Mouse (Mus musculus) hematopoietic stem cell, adult 5-6 weeks (primary cell): ENCODE measurements at regions not wholly inside any gene's neighbourhood (a gene's known extent, or its start where the extent isn't known, plus 50 kb on each side); places are given as distances from the start of the nearest gene placed in this dataset.

Experiments
- ATAC-seq, 2 experiments: fragments of 125-278 bp in 1 of 2; replicated peaks in 1 of 2; 2 replicates each; pipeline ENCODE4 v1.8.0; 2016 to 2017; ENCODE audit warnings: inconsistent platforms in 2 of 2, mild to moderate bottlenecking in 2 of 2, moderate number of reproducible peaks in 2 of 2, low read depth in 1 of 2, moderate TSS enrichment in 1 of 2; ENCODE audit not compliant: low FRiP score in 2 of 2, poor library complexity in 2 of 2, severe bottlenecking in 2 of 2, insufficient read depth in 1 of 2, low TSS enrichment in 1 of 2

DNA sequence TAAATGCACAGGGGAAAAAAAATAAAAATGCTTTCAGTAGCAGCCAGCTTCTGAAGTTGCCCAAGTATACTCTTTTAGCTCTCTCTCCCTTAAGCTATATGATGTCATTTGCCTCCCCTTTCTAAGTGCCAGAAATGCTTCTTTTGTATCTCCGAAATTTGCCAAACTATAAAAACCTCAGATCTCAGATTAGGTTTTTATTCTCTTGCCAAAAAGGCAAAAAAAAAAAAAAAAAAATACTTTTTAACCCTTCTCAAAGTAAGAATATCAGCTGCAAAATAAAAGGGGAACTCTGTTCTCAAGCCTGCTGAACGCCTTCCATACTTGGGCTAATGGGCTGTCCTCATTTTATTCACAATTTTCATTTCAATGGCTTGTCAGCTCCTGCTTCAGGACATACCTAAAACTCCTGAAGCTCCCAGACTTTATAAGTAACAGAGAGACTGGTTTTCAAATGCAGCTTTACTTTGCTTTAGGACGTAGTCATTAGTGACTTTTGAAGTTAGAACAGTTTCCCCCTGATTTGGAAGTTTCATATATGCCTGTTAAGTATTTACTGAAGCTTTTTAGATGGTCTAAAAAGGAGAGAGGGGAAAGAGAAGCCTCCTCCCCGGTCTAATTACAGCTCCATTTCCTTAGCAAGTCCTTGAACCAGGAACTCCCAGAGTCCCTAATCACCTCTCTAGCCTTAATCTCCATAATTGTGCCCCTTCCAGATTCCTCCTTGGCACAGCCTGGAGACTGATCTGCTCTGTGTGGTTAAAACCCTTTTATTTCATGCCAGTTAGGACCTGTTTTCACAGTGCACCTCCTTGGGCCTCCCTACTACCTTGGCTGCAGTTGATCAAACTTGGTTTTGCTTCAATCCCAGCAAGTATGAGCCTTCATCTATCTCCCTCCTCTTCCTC lies 633.5 kb upstream of the Arid1b start:
- ATAC-seq: no peak

DNA sequence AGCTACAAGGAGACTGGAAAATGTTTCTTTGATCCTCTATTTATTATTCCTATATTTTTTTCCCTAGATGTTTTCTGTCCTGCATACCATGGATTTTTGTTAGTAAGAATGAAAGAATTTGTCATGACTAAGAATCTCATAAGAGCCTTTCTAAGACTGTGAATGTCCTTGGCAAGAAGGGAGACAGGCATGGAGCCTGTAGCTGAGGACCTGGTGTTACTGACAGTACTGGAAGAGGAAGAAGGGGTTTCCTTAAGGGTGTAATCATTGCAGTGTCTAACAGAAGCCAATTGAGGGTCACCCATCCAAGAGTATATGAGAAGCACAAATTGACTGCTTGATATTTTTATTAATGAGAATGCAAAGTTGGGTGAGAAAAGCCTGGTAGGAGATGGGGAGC lies 628.3 kb upstream of the Arid1b start:
- no peak for ATAC-seq

DNA sequence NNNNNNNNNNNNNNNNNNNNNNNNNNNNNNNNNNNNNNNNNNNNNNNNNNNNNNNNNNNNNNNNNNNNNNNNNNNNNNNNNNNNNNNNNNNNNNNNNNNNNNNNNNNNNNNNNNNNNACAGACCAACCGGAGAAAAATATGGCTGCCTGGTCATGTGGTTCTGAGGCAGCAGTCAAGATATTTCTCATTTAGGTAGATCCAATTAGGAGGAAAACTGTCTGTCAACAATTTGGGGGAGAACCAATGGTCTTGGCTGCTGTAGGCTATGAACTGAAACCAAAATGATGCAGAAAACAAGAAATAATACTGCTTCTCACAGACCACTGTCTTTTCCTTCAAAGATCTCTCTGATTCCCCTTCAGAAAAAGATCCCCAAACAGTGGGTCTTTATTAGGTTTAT lies 613.7 kb upstream of the Arid1b start:
- no peak for ATAC-seq

DNA sequence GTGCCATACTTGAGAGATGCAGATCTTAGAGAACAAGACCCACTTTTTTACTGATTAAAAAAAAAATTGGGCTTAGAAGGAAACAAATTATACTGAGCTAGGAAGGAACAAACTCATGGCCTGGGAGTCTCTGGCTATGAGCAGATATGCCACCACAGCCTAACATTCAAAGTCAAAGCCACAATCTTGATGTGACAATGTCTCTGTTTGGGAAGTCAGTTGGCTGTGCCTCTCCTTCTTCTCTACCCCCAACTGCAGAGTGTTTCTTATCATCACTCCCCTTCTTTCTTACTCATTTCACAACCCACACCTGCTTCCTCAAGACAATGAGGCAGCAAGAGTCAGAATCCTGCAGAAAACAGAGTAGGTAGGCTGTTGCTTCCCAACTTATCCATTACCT lies 613.3 kb upstream of the Arid1b start:
- peak; percentile 76 to 84 for ATAC-seq

DNA sequence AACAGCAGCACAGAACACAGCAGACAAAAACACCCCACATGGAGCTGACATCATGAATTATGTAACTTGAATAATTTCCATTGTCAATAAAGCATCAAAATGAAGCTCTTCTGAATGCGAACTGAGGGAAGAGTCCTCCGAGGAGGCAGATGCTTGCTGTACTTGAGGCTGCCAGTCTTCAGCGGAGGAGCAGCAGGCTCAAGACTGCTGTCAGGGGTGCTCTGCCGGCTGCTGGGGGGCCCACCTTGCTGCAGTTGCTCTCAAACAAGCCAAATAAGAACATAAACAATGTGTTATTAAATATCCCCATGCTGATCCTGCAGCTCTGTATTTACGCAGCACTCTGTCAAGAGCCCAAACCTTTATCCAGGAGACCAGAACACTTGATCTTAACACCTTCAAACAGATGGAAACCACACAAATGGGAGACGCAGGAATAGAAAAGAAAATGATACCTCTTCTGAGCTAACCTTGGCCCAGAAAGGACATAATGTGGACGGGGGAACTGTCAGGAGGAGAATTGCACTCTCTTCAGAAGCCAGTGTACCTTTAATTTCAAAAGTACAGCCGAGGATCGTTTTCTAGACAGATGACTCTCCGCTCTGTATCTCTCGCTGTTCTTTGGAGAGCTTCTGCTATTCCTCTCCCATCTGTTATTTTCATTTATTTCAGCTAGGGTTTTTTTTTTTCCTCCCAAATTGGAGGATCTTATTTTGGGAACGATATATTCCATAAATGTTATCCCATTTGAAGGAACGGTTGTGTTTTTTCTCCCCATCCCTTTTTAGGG lies 612.0 kb upstream of the Arid1b start:
- ATAC-seq: no peak

DNA sequence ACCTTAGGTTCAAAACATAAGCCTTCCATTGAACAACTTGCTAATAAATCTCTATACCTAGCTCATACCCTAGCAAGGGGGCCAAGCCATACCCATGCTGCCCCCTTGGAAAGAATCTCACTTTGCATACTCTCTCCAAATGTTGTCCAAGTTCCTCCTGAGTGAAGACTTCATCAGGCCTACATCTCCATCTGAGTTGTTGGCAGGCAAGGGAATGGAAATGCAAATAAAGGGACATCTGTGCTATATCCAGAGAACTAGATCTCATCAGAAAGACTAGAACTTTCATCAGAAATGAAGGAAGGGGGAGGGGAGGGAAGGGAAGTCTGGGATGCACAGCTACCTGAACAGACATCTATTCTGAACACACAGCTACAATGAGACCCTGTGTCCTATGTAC lies 611.4 kb upstream of the Arid1b start:
- no peak for ATAC-seq

DNA sequence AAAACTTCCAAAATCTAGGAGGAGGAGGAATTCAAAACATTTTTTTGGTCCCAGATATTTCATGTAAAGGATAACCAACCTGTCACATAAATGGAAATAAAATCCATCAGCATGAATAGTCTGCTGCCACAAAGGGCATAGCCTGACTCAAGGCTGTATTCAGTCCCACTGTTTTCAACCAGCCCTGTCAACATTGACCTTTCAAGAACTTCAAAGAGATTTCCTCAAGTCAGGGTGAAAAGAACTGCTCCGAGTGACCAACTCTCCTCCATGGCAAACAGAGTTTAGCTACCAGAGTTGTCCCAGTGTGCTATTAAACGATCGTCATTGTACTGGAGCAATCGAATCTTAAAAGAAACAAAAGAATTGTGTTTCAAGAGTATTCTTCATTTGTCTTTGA lies 606.5 kb upstream of the Arid1b start:
- no peak for ATAC-seq

DNA sequence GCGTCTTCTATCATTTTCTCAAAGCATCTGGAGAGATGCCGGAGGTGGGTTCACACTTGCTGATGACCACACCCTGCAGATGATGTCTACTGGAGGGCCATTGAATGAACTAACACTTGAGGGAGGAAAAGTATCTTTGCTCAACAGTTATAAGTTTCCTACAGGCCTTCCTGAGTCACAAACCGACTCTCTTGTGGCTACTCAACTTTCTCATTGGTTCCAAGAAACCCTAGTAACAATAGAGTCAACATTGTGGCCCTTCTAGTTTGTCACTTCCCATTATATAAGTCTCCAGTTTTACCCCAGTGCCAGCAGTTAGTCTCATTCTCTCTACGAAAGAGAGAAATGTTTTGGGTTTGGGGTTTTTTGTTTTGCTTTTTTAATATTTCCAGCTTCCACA lies 604.1 kb upstream of the Arid1b start:
- peak; percentile 51 to 56; a peak in 2 of 4 replicates for ATAC-seq

DNA sequence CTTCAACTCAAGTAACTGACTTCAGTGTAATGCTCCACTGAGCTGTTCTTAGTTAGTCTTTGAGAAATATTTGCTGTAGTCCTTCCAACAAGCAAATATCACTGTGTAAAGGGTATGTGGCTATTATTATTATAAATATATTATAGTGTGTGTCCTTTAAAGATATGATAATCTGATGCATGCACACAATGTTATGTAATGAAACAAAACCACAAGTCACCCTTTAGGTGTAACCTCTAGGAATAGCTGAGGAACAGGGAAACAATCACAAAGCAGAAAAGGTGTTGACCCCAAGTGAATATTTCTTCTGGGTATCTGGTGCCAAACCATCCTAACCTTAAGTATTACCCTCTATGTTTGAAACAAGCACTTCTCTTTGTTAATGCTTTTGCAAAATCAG lies 603.6 kb upstream of the Arid1b start:
- ATAC-seq: no peak

DNA sequence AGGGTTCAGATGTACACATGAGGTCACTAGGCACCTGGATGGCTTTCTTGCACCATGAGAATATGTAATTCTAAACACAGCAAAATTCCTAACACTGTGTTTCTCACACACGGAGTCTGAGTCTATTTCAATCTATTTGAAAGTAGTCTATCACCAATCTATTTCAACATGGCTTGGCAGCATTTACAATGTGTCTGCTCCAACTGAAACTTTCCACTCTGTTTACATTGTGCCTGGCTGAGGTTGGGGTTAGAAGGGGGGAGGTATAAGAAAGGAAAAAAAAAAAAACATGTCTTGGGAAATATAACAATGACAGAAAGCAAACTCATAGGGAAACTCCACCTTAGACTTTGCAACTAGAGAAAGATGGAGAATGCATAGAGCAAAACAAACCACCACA lies 602.9 kb upstream of the Arid1b start:
- ATAC-seq: no peak

DNA sequence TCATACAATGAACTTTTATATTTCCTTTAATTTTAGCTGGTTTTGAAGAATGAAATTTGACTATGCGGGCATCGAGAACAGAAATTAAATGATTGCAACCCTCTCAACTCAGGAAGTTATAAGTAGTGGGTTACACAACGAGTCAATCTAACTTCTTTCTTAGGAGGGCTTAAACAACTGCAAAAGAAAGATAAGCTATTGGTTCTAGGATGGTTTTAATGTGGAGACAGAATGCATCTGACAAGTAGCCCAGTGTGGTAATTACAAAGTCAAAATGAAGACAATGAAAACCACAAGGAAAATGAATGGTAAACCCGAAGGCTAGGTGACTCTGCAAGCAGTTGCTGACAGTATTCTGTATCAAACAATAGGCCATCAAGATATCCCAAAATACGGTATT lies 598.0 kb upstream of the Arid1b start:
- 0 out of 4 replicates have a peak, but pooled peaks have one; percentile 21 to 53 for ATAC-seq

DNA sequence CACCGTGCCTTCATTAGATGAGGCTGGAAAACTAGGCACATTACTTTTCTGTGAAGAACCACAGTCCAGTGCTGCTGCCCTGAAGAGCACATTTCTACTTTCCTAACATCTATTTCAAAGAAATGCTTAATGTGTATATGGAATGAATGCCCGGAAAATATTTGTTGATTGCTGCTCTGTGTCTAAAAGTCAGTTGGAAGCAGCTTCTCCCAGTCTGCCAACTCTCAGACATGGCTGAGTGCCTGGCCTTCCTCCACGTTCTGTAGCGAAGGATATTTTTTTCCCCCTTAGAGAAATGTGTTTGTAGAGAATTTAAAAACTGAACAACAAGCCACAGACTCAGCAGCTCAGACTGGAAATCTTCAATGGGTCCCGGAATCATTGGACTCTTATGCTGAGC lies 576.4 kb upstream of the Arid1b start:
- no peak for ATAC-seq

DNA sequence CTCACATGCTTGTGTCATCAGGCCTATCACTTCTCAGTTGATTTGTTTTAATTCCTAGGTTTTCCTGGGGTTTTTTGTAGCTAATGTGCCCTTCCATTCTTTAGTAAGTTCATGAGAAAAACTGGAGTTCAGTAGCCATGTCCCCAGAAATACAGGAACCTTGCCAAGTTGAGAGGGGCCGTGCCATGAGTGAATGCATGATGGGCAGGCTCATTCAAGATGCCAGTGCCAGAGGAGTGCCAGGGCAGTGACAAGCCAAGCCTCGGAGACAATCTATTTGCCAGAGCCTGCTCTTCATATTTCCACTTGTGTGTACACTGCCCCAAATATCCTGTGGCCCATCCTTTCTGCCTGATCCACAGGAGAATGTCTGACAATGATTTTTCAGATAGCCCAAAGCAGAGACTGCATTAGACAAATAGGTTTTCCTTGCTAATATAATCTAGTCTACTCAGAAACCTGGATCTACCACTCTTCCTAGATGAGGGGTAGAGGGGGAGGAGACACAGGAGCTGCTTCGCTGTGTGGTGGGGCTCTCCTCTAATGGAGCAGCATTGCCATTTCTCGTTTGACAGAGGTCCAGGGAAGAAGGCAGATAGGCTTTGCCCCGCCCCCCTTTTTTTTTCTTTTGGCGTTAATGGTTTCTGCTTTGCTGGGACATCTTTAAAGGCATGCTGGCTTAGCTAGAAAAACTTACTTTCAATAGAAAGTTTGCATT lies 569.5 kb upstream of the Arid1b start:
- ATAC-seq: no peak

DNA sequence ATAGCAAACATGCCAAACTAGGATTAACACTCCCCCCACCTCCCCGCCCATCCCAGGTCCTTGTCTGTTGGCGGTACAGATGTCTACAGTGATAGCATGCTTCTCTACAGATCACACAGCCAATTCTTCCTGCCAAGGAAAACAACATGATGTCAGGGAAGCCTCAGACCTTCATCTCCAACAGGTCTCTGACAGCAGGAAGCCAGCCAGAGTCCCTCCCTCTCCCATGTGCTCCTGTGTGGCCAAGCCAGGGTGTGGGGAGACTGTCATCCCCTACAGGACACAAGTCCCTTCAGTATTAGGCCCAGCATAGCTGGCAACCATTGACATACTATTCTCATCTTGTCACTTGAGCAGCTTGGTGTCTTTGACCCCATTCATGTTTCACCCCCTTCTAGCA lies 568.8 kb upstream of the Arid1b start:
- ATAC-seq: no peak

DNA sequence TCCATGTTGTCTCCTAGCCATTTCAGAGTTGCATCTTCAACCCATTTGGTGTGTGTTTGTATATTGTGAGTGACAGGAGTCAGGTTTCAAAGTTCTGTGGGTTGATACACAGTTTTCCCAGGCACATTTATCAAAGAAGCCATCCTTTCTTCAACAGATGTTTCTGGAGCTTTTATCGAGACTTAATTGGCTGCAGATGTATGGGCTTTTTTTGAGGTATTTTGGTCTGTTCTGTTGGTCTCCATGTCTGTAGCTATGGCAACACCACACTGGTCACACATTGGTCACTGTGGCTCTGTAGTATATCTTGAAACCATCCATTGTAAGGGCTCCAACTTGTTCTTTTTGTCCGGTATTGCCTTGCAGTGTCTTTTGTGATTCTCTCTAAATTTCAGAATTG lies 565.1 kb upstream of the Arid1b start:
- no peak for ATAC-seq

DNA sequence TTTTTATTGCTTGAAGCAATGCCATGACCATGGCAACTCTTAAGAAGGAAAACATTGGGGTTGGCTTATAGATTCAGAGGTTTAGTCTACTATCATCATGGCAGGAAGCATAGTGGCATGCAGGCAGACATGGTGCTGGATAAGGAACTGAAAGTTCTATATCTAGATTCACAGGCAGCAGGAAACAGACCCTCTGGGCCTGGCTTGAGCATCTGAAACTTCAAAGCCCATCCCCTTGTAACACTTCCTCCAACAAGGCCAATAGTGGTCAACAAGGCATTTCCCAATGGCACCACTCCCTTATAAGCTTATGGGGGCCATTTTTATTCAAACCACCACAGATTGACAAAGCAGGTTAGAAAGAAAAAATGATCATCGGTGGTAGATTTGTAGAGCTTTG lies 548.5 kb upstream of the Arid1b start:
- ATAC-seq: no peak

DNA sequence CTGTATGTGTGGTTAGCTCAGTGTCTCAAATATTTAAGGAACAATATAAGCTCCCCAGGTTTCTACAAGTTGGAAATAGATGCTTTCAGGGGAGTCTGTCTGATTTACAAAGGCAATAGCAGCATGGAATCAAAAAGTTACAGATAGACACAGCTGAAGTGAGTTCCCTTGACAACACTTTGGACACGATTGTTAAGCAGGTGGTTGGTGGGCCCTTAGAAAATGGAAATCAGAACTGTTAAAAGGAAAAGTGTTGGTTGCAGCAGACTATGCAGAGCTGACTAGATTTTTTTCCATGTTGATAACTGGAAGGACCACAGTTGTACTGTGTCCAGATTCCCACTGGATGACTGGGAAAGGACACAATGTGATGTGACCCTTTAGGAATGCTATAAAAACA lies 536.6 kb upstream of the Arid1b start:
- no peak for ATAC-seq

DNA sequence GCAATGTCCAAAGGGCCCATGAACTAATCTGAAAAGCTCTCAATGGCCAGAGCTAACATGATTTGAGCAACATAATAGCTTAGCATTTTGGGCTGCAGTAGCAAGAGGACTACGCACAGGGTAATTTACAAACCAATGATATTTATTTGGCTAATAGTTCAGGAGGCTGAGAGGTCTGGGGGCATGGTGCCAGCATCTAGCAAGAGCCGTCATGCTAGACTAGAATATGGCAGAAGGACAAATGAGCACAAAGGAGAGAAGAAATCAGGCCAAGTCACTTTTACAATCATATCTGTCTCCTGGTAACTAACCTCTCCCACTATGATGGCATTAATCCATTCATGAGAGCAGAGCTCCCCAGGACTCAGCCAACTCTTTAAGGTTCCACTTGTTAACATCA lies 532.6 kb upstream of the Arid1b start:
- no peak for ATAC-seq
